Mouse (Mus musculus) hindbrain, embryonic 12.5 days (tissue): ENCODE results near the gene Birc6. TPM values are rescaled to one million over a fixed set of nuclear protein-coding genes. Genes with fewer than 3 reads are reported as not detected.

Experiments
- ATAC-seq: fragments of 200-750 bp; cut with Nextera tagmentation; 2 replicates; pipeline ENCODE4 v1.8.0; 2017; ENCODE audit warnings: moderate TSS enrichment; ENCODE audit not compliant: low FRiP score
- H3K27ac ChIP-seq: fragments of 300-500 bp; sonication (generic); 2 replicates; pipeline ENCODE4 v1.5.1; 2016; ENCODE audit warnings: mild to moderate bottlenecking
- H3K27me3 ChIP-seq: fragments of 300-500 bp; sonication (generic); 2 replicates; pipeline ENCODE4 v1.6.1; 2016; ENCODE audit warnings: mild to moderate bottlenecking
- H3K36me3 ChIP-seq: fragments of 300-500 bp; sonication (generic); 2 replicates; pipeline ENCODE4 v1.6.1; 2016; ENCODE audit warnings: mild to moderate bottlenecking
- H3K4me1 ChIP-seq: fragments of 300-500 bp; sonication (generic); 2 replicates; pipeline ENCODE4 v1.6.1; 2016
- H3K4me2 ChIP-seq: fragments of 300-500 bp; sonication (generic); replicated peaks from 2 replicates; pipeline ENCODE4 v1.6.1; 2016; ENCODE audit warnings: mild to moderate bottlenecking
- H3K4me3 ChIP-seq: fragments of 300-500 bp; sonication (generic); 2 replicates; pipeline ENCODE4 v1.5.1; 2016; ENCODE audit warnings: mild to moderate bottlenecking
- H3K9ac ChIP-seq: fragments of 300-500 bp; sonication (generic); 2 replicates; pipeline ENCODE4 v1.6.1; 2016; ENCODE audit warnings: mild to moderate bottlenecking, moderate library complexity
- H3K9me3 ChIP-seq: fragments of 300-500 bp; sonication (generic); replicated peaks from 2 replicates; pipeline ENCODE4 v1.6.1; 2016; ENCODE audit warnings: mild to moderate bottlenecking
- WGBS: fragments of 180-500 bp; shearing (Covaris S2); methylation state at CpG from one replicate; pipeline ENCODE4 v1.1.7; 2016; 5-methylcytosine and 5-hydroxymethylcytosine counted together
- polyA plus RNA-seq: library from polyadenylated mRNA; unstranded; fragments of >200 nt; fragmentation: Nextera tagmentation; extraction: Ambion mirVana; gene quantifications from 2 replicates; pipeline ENCODE4 v1.2.1, GENCODE M21; 2016

Gene Birc6
- 102 and 107 TPM in 2 replicates for polyA plus RNA-seq

GRCm38 (mm10) chr17:74527729-74528607, at the start of gene Birc6:
Birc6 (plus strand) TSS chr17:74528295.
- under 1% methylated on average over 71 of the region's 71 CpGs for WGBS
- Histone ChIP-seq H3K27me3 (no peaks in the 10 kb centered on the region), H3K4me1 (peaks cover 20% of the 10 kb centered on the region), H3K4me3 (peak within 1 kb of the TSS; percentile 75), H3K4me2 (peak within 1 kb of the TSS; percentile 73), H3K27ac (peak within 1 kb of the TSS; percentile 96), H3K36me3 (no peaks in the 10 kb centered on the region), H3K9ac (peak within 1 kb of the TSS; percentile 93), H3K9me3 (no peaks in the 10 kb centered on the region)
- ATAC-seq: peak; percentile 99

GRCm38 (mm10) chr17:74480361-74481069, 47.6 kb upstream of the Birc6 start:
- no peak for ATAC-seq
- 89% methylated on average over 14 of the region's 14 CpGs for WGBS
- Histone ChIP-seq H3K27me3 (0 out of 2 replicates have a peak, but pooled peaks cover 5% of the 10 kb centered on the region), H3K36me3 (no peaks in the 10 kb centered on the region), H3K4me1 (no peaks in the 10 kb centered on the region), H3K9me3 (no peaks in the 10 kb centered on the region), H3K9ac (no peak overlapping the region), H3K4me2 (no peak overlapping the region), H3K4me3 (no peak overlapping the region), H3K27ac (no peak overlapping the region)

- peaks cover 5% of the 10 kb centered on the region for H3K4me1 ChIP-seq
- H3K4me3 ChIP-seq: peak within 1 kb of the TSS; percentile 99
- H3K9me3 ChIP-seq: no peaks in the 10 kb centered on the region
- peak within 1 kb of the TSS; percentile 84 for H3K27ac ChIP-seq
- H3K4me2 ChIP-seq: peak within 1 kb of the TSS; percentile 69
- H3K27me3 ChIP-seq: 0 out of 2 replicates have a peak, but pooled peaks cover 5% of the 10 kb centered on the region
- 5% methylated on average over 58 of the region's 58 CpGs for WGBS
- H3K9ac ChIP-seq: peak within 1 kb of the TSS; percentile 94
- peak; percentile 100 for ATAC-seq
- H3K36me3 ChIP-seq: peaks cover 14% of the 10 kb centered on the region
Observed at GRCm38 (mm10) chr17:74489024-74489900, 38.8 kb upstream of the Birc6 start, which contains the start of gene Yipf4. Yipf4 (plus strand) TSS chr17:74489493.

GRCm38 (mm10) chr17:74489901-74490220, 38.2 kb upstream of the Birc6 start:
- peaks cover 5% of the 10 kb centered on the region for H3K4me1 ChIP-seq
- H3K9me3 ChIP-seq: no peaks in the 10 kb centered on the region
- H3K27me3 ChIP-seq: 0 out of 2 replicates have a peak, but pooled peaks cover 4% of the 10 kb centered on the region
- ATAC-seq: no peak
- peak overlapping the region; percentile 99 for H3K4me3 ChIP-seq
- peak overlapping the region; percentile 84 for H3K27ac ChIP-seq
- H3K4me2 ChIP-seq: peak overlapping the region; percentile 69
- H3K9ac ChIP-seq: peak overlapping the region; percentile 94
- WGBS: 2% methylated on average over 12 of the region's 12 CpGs
- H3K36me3 ChIP-seq: peaks cover 19% of the 10 kb centered on the region

GRCm38 (mm10) chr17:74491565-74491964, 36.5 kb upstream of the Birc6 start:
- Histone ChIP-seq H3K27me3 (no peaks in the 10 kb centered on the region), H3K4me3 (no peak overlapping the region), H3K27ac (no peak overlapping the region), H3K4me2 (no peak overlapping the region), H3K9ac (no peak overlapping the region), H3K9me3 (no peaks in the 10 kb centered on the region), H3K36me3 (peaks cover 30% of the 10 kb centered on the region), H3K4me1 (peaks cover 5% of the 10 kb centered on the region)
- ATAC-seq: no peak
- 96% methylated on average over 3 of the region's 3 CpGs for WGBS

- Histone ChIP-seq H3K36me3 (peaks cover 40% of the 10 kb centered on the region), H3K9me3 (no peaks in the 10 kb centered on the region), H3K27me3 (no peaks in the 10 kb centered on the region), H3K27ac (no peak overlapping the region), H3K4me3 (no peak overlapping the region), H3K4me1 (no peaks in the 10 kb centered on the region), H3K9ac (no peak overlapping the region), H3K4me2 (no peak overlapping the region)
- ATAC-seq: no peak
- 89% methylated on average over 4 of the region's 4 CpGs for WGBS
Observed at GRCm38 (mm10) chr17:74500204-74500603, 27.9 kb upstream of the Birc6 start.

- H3K27ac ChIP-seq: no peak overlapping the region
- no peak for ATAC-seq
- no peaks in the 10 kb centered on the region for H3K4me1 ChIP-seq
- H3K9ac ChIP-seq: no peak overlapping the region
- H3K4me3 ChIP-seq: no peak overlapping the region
- no peak overlapping the region for H3K4me2 ChIP-seq
- H3K9me3 ChIP-seq: no peaks in the 10 kb centered on the region
- H3K27me3 ChIP-seq: no peaks in the 10 kb centered on the region
- H3K36me3 ChIP-seq: peaks cover 33% of the 10 kb centered on the region
Observed at GRCm38 (mm10) chr17:74501085-74501484, 27.0 kb upstream of the Birc6 start.

- no peak overlapping the region for H3K4me3 ChIP-seq
- H3K4me1 ChIP-seq: no peaks in the 10 kb centered on the region
- H3K27ac ChIP-seq: no peak overlapping the region
Observed at GRCm38 (mm10) chr17:74507934-74508333, 20.2 kb upstream of the Birc6 start.

GRCm38 (mm10) chr17:74508600-74508999, 19.5 kb upstream of the Birc6 start:
- Histone ChIP-seq H3K4me2 (no peak overlapping the region), H3K27me3 (no peaks in the 10 kb centered on the region), H3K9ac (no peak overlapping the region), H3K27ac (no peak overlapping the region), H3K4me3 (no peak overlapping the region), H3K4me1 (no peaks in the 10 kb centered on the region), H3K36me3 (no peaks in the 10 kb centered on the region), H3K9me3 (no peaks in the 10 kb centered on the region)
- no peak for ATAC-seq
- 87% methylated on average over 3 of the region's 3 CpGs for WGBS

More at GRCm38 (mm10) chr17:74507934-74508333, 20.2 kb upstream of the Birc6 start:
- Histone ChIP-seq H3K9ac (no peak overlapping the region), H3K27me3 (no peaks in the 10 kb centered on the region), H3K9me3 (no peaks in the 10 kb centered on the region), H3K4me2 (no peak overlapping the region), H3K36me3 (no peaks in the 10 kb centered on the region)
- ATAC-seq: no peak
- WGBS: 82% methylated on average over 2 of the region's 2 CpGs

GRCm38 (mm10) chr17:74512308-74512707, 15.8 kb upstream of the Birc6 start:
- 86% methylated on average over 2 of the region's 2 CpGs for WGBS
- no peak overlapping the region for H3K9ac ChIP-seq
- H3K4me2 ChIP-seq: no peak overlapping the region
- no peaks in the 10 kb centered on the region for H3K9me3 ChIP-seq
- H3K4me1 ChIP-seq: no peaks in the 10 kb centered on the region
- H3K27me3 ChIP-seq: no peaks in the 10 kb centered on the region
- ATAC-seq: no peak
- no peak overlapping the region for H3K4me3 ChIP-seq
- H3K27ac ChIP-seq: no peak overlapping the region
- no peaks in the 10 kb centered on the region for H3K36me3 ChIP-seq

- H3K4me2 ChIP-seq: no peak overlapping the region
- no peak overlapping the region for H3K9ac ChIP-seq
- H3K4me1 ChIP-seq: peaks cover 7% of the 10 kb centered on the region
- WGBS: 82% methylated on average over 8 of the region's 8 CpGs
- no peak overlapping the region for H3K27ac ChIP-seq
- ATAC-seq: no peak
- H3K4me3 ChIP-seq: no peak overlapping the region
- H3K27me3 ChIP-seq: no peaks in the 10 kb centered on the region
- H3K9me3 ChIP-seq: no peaks in the 10 kb centered on the region
- H3K36me3 ChIP-seq: no peaks in the 10 kb centered on the region
Observed at GRCm38 (mm10) chr17:74522797-74523723, 5.0 kb upstream of the Birc6 start.
